Mouse (Mus musculus): ENCODE measurements at regions not wholly inside any gene's neighbourhood (a gene's known extent, or its start where the extent isn't known, plus 50 kb on each side); places are given as distances from the start of the nearest gene placed in this dataset.
A peak's percentile ranks its signal among the peaks of the same experiment; 100 is the strongest.

DNA sequence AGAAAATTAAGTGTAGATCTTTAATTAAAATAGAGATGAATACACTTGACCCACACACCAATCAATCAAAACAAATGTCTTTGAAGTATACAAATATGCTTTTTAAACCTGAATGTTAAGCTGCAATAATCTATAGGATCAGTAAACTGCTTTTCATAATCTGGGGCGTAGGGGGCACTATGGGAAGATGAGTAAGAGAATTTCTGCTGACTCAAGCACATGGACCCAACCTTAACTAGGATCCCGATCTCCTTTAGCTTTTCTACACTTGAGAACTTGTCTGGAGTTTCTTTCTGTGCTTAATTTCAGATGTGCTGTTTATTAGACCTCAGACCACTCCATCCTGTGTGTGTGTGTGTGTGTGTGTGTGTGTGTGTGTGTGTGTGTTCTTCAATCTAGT lies 298.1 kb downstream of the 1700129C05Rik start:
- no peak for DNase-seq
- intact Hi-C loops (cut with DNase I; ENCODE audit: low total_unique reads) = no loop called here

DNA sequence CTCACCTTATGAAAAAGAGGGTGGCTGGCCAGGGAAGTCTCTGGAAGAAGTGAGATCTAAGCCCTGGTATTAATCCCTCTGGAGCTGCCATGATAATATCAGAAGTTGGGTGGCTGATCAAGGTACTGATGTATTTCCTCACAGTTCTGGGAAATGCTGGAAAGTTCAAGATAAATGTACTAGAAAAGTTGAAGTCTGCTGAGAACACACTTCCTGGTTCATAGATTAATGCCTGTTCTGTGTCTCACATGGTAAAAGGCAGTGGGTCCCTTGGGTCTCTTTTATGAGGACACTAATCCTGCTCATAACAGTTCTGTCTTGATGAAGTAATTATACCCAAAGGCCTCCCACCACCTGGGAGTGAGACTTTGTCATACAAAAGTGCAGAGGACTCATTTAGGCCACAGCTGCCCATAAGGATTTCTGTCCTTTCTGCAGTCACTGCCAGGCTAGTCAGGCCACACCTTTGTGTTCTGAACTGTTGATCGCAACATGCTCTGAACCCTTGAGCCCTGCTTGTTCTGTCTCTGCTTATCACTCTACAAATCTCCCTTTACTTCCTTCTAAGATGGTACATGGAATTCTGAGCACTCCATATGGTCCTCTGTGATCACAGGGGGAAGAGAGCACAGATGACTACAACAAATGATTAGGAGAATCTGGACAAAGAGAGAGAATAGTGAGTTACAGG lies 300.4 kb downstream of the 1700129C05Rik start:
- intact Hi-C loops (cut with DNase I; ENCODE audit: low total_unique reads) = no loop called here
- DNase-seq = no peak

DNA sequence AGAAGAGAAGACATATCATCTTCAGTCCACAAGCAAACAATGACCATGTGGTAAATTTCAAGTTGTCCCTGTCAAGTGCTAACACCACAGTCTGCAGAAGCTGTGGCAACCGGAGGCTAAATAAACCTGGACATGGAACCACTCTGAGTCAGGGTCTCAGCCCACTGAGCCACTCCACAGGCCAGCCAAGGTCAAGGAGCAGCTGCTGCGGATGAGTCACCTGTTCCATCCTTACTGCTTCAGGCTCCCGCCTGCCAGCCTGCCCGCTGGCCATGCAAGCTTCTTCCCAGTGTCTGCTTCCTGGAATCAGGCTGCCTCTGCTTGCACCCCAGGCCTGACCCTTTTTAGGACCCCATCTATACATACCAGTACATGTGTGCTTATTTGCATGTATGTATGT lies 319.8 kb downstream of the 1700129C05Rik start:
- no peak for DNase-seq
- intact Hi-C loops (cut with DNase I; ENCODE audit: low total_unique reads) = no loop called here

DNA sequence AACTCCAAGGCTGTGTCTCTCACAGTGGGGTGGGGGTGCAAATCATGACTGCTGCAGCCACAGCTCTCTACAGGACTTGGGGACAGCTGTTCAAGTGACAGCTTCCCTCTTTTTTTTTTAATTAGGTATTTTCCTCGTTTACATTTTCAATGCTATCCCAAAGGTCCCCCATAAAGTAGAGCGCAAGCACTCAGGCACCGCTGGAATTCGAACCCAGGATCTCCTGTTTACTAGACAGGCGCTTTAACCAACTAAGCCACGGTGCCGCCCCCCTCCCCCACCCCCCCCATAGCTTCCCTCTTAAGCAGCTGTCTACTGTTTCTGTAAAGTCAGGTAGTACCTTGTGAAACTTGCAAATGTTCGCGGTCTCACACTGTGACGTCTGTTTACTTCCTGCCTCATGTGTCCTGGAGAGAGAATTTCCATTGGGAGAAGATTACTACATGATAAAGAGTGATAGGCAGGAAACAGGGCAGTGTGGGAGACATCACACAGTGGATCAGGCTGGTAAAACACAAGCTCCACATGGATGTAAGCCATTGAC lies 324.7 kb downstream of the 1700129C05Rik start:
- peak; percentile 14 for DNase-seq
- intact Hi-C loops (cut with DNase I; ENCODE audit: low total_unique reads) = no loop called here

DNA sequence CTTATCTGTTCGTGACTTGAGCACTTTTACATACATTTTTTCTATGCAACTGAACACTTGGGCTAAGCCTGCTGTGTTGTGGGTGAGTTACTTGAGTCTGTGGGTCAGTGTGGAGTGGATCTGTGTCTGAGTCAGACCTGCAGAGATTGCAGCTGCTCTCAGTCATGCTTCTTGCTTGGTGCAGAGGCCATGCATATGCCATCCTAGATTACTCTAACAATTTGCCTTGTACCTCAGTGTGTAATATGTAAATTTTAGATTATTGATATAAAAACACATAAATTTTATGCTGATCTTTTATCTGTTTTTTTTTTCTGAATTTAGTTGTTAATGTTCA lies 326.2 kb downstream of the 1700129C05Rik start:
- no peak for DNase-seq
- intact Hi-C loops (cut with DNase I; ENCODE audit: low total_unique reads) = no loop called here

DNA sequence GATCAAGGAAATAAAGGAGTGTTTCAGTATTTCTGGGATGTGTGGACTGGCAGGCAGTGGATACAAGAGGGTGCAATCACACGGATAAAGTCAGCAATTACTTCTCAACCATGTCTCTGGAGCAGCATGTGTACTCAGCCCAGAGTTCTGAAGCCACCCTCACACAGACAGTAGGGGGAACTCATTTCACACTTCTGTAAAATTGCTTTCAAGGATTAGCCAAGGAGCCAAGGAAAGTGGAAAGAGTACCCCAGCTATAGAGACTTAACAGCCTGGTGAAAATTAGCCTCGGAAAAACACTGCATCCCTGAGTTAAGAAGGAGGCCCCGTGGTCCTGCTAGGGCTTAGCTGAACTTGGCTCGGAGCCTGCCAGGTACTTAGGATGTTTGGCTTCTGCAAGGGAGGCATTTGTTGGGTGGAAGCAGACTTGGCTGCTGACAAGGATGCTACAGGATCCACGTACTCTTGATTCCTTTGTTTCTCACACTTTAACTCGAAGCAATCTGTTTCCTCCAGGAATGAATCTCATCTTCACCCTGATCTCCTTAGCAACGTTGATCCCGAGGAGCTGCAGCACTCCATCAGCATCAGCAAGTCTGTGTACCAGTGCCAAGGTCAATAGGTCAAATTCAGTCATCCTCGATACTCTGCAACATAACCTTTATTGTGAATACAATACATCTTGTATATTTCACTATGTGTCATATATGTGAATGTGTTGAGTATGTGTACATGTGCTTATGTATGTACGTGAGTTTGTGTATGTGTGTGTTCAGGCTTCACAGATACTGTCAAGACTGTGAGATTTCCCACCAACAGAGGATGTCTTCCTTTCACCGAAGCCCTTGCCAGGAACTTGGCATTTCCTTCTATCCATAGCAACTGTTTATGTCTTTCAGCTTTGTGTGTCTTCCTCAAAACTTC lies 326.8 kb downstream of the 1700129C05Rik start:
- no peak for DNase-seq
- intact Hi-C loops (cut with DNase I; ENCODE audit: low total_unique reads) = no loop called here

DNA sequence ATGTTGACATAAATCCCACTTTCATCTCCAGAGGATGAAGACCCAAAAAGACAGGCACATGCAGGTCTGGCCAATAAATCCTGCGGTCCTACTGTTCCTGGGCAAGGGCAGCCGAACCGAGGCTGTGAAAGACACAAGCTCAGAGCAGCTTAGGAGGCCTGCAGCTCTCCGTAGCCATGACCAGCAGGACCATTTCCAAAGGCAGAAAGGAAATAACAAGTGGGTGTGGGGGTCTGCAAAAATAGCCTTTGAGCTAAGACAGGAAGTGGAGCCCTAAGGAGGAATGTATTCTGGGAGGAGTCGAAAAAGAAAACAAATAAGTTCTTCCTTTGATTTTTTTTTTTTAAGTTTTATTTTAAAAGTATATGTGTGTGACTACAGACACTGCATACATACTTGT lies 330.1 kb downstream of the 1700129C05Rik start:
- intact Hi-C loops (cut with DNase I; ENCODE audit: low total_unique reads) = no loop called here

DNA sequence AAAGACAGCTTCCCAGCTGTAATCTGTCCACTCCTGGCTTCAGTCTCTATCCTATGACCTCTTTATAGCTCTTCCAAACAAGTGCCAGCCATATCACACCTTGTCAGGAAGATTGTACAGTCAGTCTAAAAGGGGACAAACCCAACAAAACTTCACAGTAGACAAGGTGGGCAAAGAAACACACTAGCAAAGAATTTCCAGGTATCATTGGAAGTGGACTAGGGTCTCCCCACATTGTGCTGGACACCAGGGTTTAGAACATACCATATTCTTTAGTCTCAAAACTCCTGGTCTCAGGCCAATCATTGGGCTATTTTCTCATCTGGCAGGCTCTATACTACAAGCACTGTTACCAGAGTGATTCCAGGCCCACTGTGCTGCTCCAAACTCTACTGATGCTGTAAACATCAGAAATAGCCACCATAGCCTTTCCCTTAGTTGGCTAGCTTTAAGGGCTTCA lies 341.3 kb downstream of the 1700129C05Rik start:
- no peak for DNase-seq
- intact Hi-C loops (cut with DNase I; ENCODE audit: low total_unique reads) = no loop called here

More for the DNA sequence above, 330.1 kb downstream of the 1700129C05Rik start:
- no peak for DNase-seq

DNA sequence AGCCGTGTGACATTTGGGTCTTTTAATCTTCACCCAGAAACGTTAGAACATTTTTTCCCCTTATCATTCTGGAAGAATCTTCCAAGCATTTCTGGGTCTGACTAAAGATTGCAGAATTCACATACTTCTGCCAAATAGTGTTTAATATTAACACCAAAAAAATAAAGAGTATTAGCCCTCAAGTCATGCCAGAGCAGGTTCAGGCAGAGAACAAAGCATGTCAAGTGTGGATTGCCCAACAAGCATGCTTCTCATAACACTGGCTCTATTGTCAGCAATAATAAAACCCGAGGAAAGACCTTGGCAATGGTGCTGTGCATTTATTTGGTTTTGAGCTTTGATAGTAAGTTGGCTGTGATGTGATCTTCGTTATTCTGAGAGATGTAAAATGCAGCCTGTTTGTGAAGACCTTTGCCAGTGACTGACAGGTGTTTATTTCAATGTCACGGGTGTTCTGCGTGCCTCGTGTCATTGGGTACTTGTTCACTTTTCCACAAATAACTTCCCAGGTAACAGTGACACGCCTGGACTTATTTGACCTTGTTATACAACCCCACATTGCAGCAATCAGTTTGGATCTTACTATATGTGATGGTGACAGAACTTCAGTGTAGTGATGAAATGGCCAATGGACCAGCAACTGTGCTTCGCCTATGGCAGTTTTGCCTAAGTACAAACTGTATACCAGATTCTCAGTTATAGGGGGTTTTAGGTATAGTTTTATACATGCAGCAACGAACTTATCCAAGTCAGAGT lies 354.3 kb downstream of the 1700129C05Rik start:
- intact Hi-C loops (cut with DNase I; ENCODE audit: low total_unique reads) = no loop called here
- no peak for DNase-seq

DNA sequence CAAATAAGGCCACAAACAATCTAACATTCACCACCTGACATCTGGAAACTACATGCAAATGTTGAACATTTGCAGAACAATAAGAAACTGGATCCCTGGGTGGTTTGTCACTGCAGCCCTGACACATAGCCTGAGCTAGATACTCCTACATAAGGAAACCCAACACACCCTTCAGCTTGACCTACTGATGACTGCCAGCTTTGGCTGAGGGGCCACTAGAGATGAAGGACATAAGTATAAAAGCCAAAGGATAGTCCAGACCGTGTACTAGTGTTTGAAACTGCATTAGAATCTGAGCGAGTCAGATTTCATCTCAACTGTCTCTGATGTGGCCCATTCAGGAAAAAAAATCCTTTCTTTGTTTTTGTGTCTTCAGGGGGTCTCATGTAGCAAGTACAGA lies 355.1 kb downstream of the 1700129C05Rik start:
- DNase-seq = no peak
- intact Hi-C loops (cut with DNase I; ENCODE audit: low total_unique reads) = no loop called here

DNA sequence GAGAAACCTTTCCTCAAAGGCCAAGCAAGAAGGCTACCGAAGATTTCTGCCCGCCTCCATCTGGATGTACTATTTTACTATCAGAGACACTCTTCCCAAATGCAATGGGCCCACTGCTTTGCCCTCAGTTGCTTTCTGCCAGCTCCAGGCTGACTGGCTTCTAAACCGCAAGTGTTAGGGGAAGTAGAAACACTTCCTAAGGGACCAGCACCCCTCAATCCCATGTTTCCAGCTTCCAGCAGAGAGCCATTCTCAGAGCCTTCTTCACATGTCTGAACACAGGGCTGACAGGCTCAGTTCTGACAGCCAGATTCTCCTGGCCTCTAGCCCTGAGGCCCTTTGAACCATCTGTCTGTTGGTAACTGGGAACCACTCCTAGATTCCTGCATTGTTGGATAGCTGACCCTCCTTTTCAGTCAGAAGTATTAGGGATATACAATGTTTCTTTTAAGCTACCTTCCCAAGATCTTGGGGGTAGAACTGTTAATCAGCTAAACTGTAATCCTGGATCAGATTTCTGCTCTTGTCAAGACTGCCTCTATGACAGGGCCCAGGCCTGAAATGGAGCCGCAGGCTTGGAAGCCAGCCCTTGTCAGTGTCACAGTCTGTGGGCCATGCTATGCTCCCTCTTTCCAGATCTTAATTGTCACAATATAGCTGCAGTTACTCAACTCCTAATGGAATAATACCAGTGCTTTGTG lies 355.8 kb downstream of the 1700129C05Rik start:
- DNase-seq = peak; percentile 41
- intact Hi-C loops (cut with DNase I; ENCODE audit: low total_unique reads) = no loop called here

DNA sequence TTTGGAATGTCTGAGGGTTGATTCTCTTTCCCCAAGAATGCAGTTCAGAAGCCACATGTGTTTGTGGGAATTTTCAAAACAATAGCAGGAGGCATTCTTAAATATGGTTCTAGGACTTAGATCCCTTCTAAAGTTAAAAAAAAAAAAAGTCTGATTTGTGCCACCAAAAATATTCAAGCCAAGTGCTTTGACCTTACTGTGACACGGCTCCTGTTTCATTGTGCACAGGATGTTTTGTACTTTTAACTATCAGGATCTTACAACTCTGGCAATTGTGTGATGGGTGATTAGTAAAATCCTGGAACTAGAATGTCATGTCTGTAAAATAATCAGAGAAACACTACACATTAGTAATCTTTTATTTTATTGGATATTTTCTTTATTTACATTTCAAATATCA lies 359.5 kb downstream of the 1700129C05Rik start:
- no peak for DNase-seq
- intact Hi-C loops (cut with DNase I; ENCODE audit: low total_unique reads) = no loop called here

DNA sequence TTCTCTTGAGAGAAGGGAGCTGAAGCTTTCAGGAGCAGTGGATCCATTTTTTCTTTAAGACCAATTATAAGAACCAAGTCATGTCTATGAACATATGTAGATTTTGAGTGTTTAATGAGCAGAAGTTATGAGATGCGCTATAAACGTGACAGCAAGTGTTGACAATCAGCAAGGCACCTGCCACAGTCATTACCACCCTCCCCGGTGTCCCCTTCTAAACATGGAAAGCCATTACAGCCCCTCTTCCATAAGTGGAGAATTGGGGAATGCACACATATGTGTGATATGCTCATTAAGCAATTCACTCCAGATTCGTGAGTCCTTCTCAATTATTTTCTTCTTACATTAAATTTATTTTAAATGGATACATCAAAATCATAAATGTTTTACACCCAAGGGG lies 362.4 kb downstream of the 1700129C05Rik start:
- intact Hi-C loops (cut with DNase I; ENCODE audit: low total_unique reads) = no loop called here
- no peak for DNase-seq

DNA sequence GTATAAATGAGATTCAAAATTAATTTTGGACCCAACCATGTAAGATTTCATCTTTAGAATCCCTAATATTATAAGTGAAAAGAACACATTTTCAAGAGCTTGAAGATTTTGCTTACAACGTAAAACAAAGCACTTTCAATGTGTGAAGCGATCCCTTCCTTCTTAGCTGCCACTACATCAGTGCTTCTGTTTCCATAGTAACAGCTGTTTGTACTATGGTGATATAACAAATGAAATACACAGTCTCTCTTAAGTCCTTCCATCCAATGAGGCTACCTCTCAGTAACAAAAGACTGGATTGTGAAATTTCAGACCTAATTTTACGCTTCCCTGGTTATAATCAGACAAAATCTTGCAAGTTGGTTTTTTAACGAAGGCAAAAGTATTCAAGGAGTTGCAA lies 364.0 kb downstream of the 1700129C05Rik start:
- intact Hi-C loops (cut with DNase I; ENCODE audit: low total_unique reads) = no loop called here

DNA sequence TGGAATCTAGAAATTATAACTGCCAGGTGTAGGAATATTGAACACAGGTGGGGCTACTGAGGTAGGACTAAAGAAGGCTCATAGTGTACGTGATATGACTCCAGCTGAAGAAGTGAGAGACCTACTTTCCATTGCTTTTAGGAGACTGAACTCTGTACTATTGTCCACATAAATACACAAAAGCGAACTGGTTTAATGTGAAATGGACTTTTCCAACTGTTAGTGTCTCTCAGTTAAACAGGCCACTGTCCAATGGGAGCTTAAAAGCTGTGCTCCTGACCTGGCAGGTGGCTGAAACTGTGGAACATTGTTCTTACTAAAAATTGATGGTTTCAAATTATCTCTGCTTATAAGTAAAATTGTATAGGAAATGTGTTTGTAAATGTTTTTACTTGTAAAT lies 381.4 kb downstream of the 1700129C05Rik start:
- intact Hi-C loops (cut with DNase I; ENCODE audit: low total_unique reads) = no loop called here

More for the DNA sequence above, 364.0 kb downstream of the 1700129C05Rik start:
- no peak for DNase-seq

DNA sequence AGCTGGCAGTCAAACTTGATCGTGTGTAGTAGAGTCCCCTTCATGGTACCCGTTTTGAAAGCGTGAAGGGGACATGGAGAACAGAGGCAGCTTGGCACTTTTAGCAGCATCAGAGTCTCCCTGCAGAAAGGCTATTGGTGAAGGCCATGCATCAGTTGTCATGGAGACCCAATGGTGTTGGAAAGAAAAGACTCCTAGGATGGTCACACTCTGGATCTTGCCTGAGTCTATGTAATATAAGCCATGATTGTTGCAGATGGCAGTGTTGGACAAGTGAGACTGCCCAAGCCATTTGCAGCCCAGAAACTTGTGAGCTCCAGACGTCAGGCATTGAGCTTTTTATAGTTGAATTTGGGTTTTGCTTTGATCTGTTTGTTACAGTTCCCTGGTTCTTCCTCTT lies 382.9 kb downstream of the 1700129C05Rik start:
- no peak for DNase-seq
- intact Hi-C loops (cut with DNase I; ENCODE audit: low total_unique reads) = no loop called here

More for the DNA sequence above, 381.4 kb downstream of the 1700129C05Rik start:
- no peak for DNase-seq

DNA sequence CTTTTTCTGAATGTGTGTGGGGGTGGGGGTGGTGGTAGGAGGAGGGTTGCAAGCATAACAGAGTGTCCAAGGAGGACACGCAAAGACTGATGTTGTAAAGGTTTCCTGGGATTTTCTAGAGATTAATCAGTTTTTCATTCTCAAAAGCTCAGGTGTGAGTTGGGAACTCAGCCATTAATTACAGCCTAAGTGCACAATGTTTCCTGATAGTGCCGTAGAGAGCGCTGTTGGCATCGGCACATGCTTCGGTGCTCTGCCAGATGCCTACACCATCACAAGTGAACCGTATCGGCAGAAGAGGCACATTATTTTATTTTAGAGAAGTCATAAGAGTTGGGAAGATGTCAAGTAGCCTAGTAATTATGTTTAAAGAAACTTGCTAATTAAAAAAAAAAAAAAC lies 388.9 kb downstream of the 1700129C05Rik start:
- intact Hi-C loops (cut with DNase I; ENCODE audit: low total_unique reads) = no loop called here
- DNase-seq = no peak

DNA sequence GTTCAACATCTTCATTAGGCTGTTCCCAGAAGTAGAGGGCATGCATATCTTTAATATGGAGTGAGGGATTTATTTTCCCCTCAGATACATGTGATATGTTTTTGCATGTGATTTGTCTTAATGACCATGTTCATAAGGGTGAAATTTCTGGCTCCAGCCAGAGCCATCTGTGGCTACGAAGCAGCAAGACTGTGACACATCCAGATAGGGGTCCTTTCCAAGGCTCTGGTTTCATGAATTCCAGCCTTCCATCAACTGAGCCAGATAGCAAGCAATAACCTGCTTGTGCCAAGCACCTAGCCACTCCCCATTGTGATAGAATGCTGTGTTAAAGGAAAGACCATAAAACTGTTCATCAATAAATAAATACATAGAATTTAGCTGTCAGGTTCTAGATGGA lies 389.6 kb downstream of the 1700129C05Rik start:
- intact Hi-C loops (cut with DNase I; ENCODE audit: low total_unique reads) = no loop called here
- DNase-seq = no peak

DNA sequence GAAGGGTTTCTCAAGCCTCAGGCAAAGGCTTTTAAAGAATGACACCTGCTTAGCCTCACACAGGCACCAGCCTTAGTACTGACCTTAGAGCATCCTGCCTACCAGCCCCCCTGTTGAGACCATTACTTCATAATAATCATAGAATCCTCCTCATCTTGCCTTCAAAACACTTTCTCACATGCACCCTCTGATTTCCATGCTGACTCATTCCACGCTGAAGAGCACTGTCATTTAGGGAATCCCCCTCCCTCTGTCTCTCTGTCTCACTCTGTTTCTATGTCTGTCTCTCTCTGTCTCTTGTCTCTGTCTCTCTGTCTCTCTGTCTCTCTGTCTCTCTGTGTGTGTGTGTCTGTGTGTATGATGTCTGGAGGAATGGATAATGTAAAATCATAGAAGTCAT lies 416.3 kb downstream of the 1700129C05Rik start:
- intact Hi-C loops (cut with DNase I; ENCODE audit: low total_unique reads) = no loop called here

More for the DNA sequence above, 416.3 kb downstream of the 1700129C05Rik start:
- no peak for DNase-seq

Data from gastrocnemius, postnatal 14 days (tissue).